Mouse (Mus musculus): ENCODE results near the gene Gm14085.

DNA sequence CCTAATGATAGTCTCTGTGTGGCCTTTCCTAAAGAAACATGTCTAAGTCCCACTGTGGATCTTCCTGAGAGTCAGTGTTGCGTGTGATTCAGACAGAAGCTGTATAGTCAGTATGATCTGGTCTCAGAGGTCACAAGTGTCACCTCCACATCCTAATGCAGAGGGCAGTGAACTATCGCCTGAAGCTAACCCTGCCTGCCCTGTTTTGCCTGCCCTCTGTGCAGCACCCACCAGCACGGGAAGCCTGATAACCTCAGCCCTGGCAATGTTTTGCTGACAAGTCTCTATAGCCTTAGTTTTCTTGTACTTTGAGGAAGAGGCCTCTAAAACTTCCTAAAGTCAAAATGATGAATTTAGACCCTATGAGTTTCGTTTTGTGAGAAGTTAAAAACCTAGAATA, 85.7 kb downstream of the Gm14085 start:
- TF ChIP-seq POLR2A (IDR thresholded peaks at IDR 0.05; ENCODE audit: borderline replicate concordance, control insufficient read depth, low read depth, low read length) (no peak), CTCF (IDR thresholded peaks at IDR 0.05; ENCODE audit: control insufficient read depth, insufficient read depth, low read length) (no peak)
